Mouse (Mus musculus) frontal cortex, postnatal 25 days (tissue): ENCODE results near the gene Cldn20.

Source experiments
- DNase-seq, 2 experiments: peaks; one replicate each; pipeline ENCODE4 v3.0.0; 2022; ENCODE audit warnings: low spot score in 2 of 2

The Cldn20 gene

GRCm38 (mm10) chr17:3529523-3529922, 2.8 kb upstream of the Cldn20 start:
- no peak for DNase-seq

- no peak for DNase-seq
These were observed 1.8 kb upstream of the Cldn20 start for GRCm38 (mm10) chr17:3530549-3530948.

- DNase-seq, result no peak
These were observed 713 bp upstream of the Cldn20 start for GRCm38 (mm10) chr17:3531641-3532040.

GRCm38 (mm10) chr17:3533425-3533824, 1.1 kb downstream of the Cldn20 start:
- no peak for DNase-seq

GRCm38 (mm10) chr17:3540304-3540703, 8.0 kb downstream of the Cldn20 start:
- no peak for DNase-seq

GRCm38 (mm10) chr17:3541033-3541432, 8.7 kb downstream of the Cldn20 start:
- no peak for DNase-seq

- no peak for DNase-seq
These were observed 15.4 kb downstream of the Cldn20 start for GRCm38 (mm10) chr17:3547725-3548124.

- DNase-seq, result no peak
These were observed 23.9 kb downstream of the Cldn20 start for GRCm38 (mm10) chr17:3556251-3556650.

- peak; percentile 94 to 95 for DNase-seq
These were observed 25.3 kb downstream of the Cldn20 start, which contains the start of gene Tfb1m for GRCm38 (mm10) chr17:3557331-3558311. Tfb1m (minus strand) TSS chr17:3557781.

GRCm38 (mm10) chr17:3558356-3558870, 26.1 kb downstream of the Cldn20 start:
- DNase-seq, result no peak

GRCm38 (mm10) chr17:3560534-3560933, 28.2 kb downstream of the Cldn20 start:
- DNase-seq, result no peak

GRCm38 (mm10) chr17:3562405-3562804, 30.1 kb downstream of the Cldn20 start:
- DNase-seq, result no peak

- peak; percentile 76 to 81 for DNase-seq
These were observed 38.5 kb downstream of the Cldn20 start for GRCm38 (mm10) chr17:3570876-3571275.
